Mouse (Mus musculus): ENCODE measurements at regions not wholly inside any gene's neighbourhood (a gene's known extent, or its start where the extent isn't known, plus 50 kb on each side); places are given as distances from the start of the nearest gene placed in this dataset.

- TF ChIP-seq CTCF (IDR thresholded peaks at IDR 0.05; ENCODE audit: borderline replicate concordance, extremely low read depth, insufficient read depth, insufficient read length) (no peak), POLR2A (IDR thresholded peaks at IDR 0.05; ENCODE audit: borderline replicate concordance, extremely low read depth, insufficient read depth, insufficient read length, poor library complexity, severe bottlenecking) (no peak)
These were observed 140.9 kb downstream of the Nkx6-1 start for GRCm38 (mm10) chr5:101523902-101524301.

Data from brain, embryonic 14.5 days (tissue).